Mouse (Mus musculus) right cerebral cortex, adult 2 months (tissue): ENCODE measurements at regions not wholly inside any gene's neighbourhood (a gene's known extent, or its start where the extent isn't known, plus 50 kb on each side); places are given as distances from the start of the nearest gene placed in this dataset.
A peak's percentile ranks its signal among the peaks of the same experiment; 100 is the strongest.
"Not testable (repeated sequence)": the region's sequence is repeated elsewhere in the genome, so short reads cannot be mapped to it uniquely, and the experiment has no call there.

Experiments
- DNase-seq, 2 experiments: peaks; one replicate each; pipeline ENCODE4 v3.0.0; 2021 to 2022; ENCODE audit warnings: low spot score in 2 of 2

- no peak for DNase-seq
These were observed 631.6 kb downstream of the Rpia start for GRCm38 (mm10) chr6:70160442-70160841.

GRCm38 (mm10) chr6:70155771-70156170, 636.3 kb downstream of the Rpia start:
- not testable (repeated sequence) for DNase-seq

- DNase-seq, result not testable (repeated sequence)
These were observed 640.8 kb downstream of the Rpia start for GRCm38 (mm10) chr6:70151098-70151838.

- DNase-seq, result no peak
These were observed 645.0 kb downstream of the Rpia start for GRCm38 (mm10) chr6:70146986-70147385.

- DNase-seq, result not testable (repeated sequence)
These were observed 648.7 kb downstream of the Rpia start for GRCm38 (mm10) chr6:70143341-70143740.

GRCm38 (mm10) chr6:70116811-70117210, 675.2 kb downstream of the Rpia start:
- DNase-seq, result peak in 1 of 2 experiments; percentile 14

GRCm38 (mm10) chr6:70111892-70112291, 680.1 kb downstream of the Rpia start:
- DNase-seq, result no peak

- DNase-seq, result not testable (repeated sequence)
These were observed 682.6 kb downstream of the Rpia start for GRCm38 (mm10) chr6:70109412-70109811.

GRCm38 (mm10) chr6:70103781-70104180, 688.3 kb downstream of the Rpia start:
- DNase-seq, result no peak

GRCm38 (mm10) chr6:70103174-70103573, 688.9 kb downstream of the Rpia start:
- DNase-seq, result not testable (repeated sequence)

- DNase-seq, result no peak
These were observed 704.0 kb downstream of the Rpia start for GRCm38 (mm10) chr6:70088041-70088440.

- DNase-seq, result peak; percentile 30 to 32
These were observed 718.2 kb downstream of the Rpia start for GRCm38 (mm10) chr6:70073841-70074240.

- DNase-seq, result no peak
These were observed 720.0 kb downstream of the Rpia start for GRCm38 (mm10) chr6:70072007-70072406.

GRCm38 (mm10) chr6:70067716-70068415, 724.2 kb downstream of the Rpia start:
- no peak for DNase-seq

GRCm38 (mm10) chr6:70059028-70059427, 733.0 kb downstream of the Rpia start:
- peak in 1 of 2 experiments; percentile 9 for DNase-seq

- peak; percentile 7 to 12 for DNase-seq
These were observed 733.7 kb downstream of the Rpia start for GRCm38 (mm10) chr6:70058374-70058773.

- DNase-seq, result no peak
These were observed 751.1 kb downstream of the Rpia start for GRCm38 (mm10) chr6:70040894-70041293.

- DNase-seq, result no peak
These were observed 758.4 kb downstream of the Rpia start for GRCm38 (mm10) chr6:70033674-70034073.

GRCm38 (mm10) chr6:70011555-70011954, 780.5 kb downstream of the Rpia start:
- DNase-seq, result no peak
